Mouse (Mus musculus) liver, embryonic 15.5 days (tissue): ENCODE measurements around the gene 2700097O09Rik. TPM values are rescaled to one million over a fixed set of nuclear protein-coding genes. Genes with fewer than 3 reads are reported as not detected.

ENCODE experiments used
- ATAC-seq: fragments of 200-750 bp; cut with Nextera tagmentation; 2 replicates; pipeline ENCODE4 v1.8.0; 2017; ENCODE audit warnings: moderate number of reproducible peaks, mild to moderate bottlenecking, moderate library complexity; ENCODE audit not compliant: insufficient read depth
- H3K27ac ChIP-seq: fragments of 300-500 bp; sonication (generic); replicated peaks from 2 replicates; pipeline ENCODE4 v1.5.1; 2015; ENCODE audit warnings: mild to moderate bottlenecking, inconsistent platforms
- H3K27me3 ChIP-seq: fragments of 300-500 bp; sonication (generic); 2 replicates; pipeline ENCODE4 v1.6.1; 2015; ENCODE audit warnings: mild to moderate bottlenecking, inconsistent platforms
- H3K36me3 ChIP-seq: fragments of 300-500 bp; sonication (generic); replicated peaks from 2 replicates; pipeline ENCODE4 v1.6.1; 2015; ENCODE audit warnings: moderate library complexity, mild to moderate bottlenecking, inconsistent platforms
- H3K4me1 ChIP-seq: fragments of 300-500 bp; sonication (generic); replicated peaks from 2 replicates; pipeline ENCODE4 v1.6.1; 2015; ENCODE audit warnings: inconsistent platforms
- H3K4me2 ChIP-seq: fragments of 300-500 bp; sonication (generic); 2 replicates; pipeline ENCODE4 v1.6.1; 2015; ENCODE audit warnings: moderate library complexity, mild to moderate bottlenecking, inconsistent platforms
- H3K4me3 ChIP-seq: fragments of 300-500 bp; sonication (generic); replicated peaks from 2 replicates; pipeline ENCODE4 v1.5.1; 2015; ENCODE audit warnings: mild to moderate bottlenecking, inconsistent platforms
- H3K9ac ChIP-seq: fragments of 300-500 bp; sonication (generic); 2 replicates; pipeline ENCODE4 v1.6.1; 2015; ENCODE audit warnings: moderate library complexity, mild to moderate bottlenecking, inconsistent platforms
- H3K9me3 ChIP-seq: fragments of 300-500 bp; sonication (generic); replicated peaks from 2 replicates; pipeline ENCODE4 v1.6.1; 2016; ENCODE audit warnings: inconsistent platforms
- whole genome bisulfite sequencing: fragments of 180-500 bp; shearing (Covaris S2); methylation state at CpG from one replicate; pipeline ENCODE4 v1.1.7; 2015; ENCODE audit warnings: mixed read lengths; ENCODE audit not compliant: insufficient replicate concordance; 5-methylcytosine and 5-hydroxymethylcytosine counted together
- polyA plus RNA-seq: library from polyadenylated mRNA; unstranded; fragments of >200 nt; fragmentation: Nextera tagmentation; extraction: Ambion mirVana; gene quantifications from 2 replicates; pipeline ENCODE4 v1.2.1, GENCODE M21; 2015

The 2700097O09Rik gene
- polyA plus RNA-seq, 1 experiment from 2014 or later: 31.5 TPM

DNA sequence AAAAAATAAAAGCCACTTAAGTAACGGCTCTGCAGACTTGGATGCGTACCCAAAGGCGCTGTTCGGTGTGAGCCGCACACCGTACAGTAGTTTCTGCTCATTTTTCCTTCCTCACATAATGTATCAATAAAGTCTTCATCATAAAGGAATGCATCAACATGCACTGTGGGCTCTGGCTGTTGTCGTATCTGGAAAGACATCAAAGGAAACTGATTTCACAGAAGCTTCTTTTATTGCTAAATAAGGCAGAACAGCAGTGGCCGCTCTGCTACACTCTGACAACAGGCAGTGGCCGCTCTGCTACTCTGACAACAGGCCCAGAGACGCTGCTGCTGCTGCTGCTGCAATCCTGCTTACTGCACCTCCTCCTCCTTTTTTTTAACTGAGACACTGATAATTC lies 18.9 kb downstream of the 2700097O09Rik start:
- 79% methylated on average over 10 of the region's 10 CpGs for WGBS
- H3K9ac ChIP-seq: no peak overlapping the region
- H3K36me3 ChIP-seq: peaks cover 24% of the 10 kb centered on the region
- ATAC-seq: no peak
- H3K27ac ChIP-seq: peak overlapping the region; percentile 83
- H3K4me1 ChIP-seq: peaks cover 60% of the 10 kb centered on the region
- H3K4me2 ChIP-seq: peak overlapping the region; percentile 17
- H3K27me3 ChIP-seq: no peaks in the 10 kb centered on the region
- no peak overlapping the region for H3K4me3 ChIP-seq
- no peaks in the 10 kb centered on the region for H3K9me3 ChIP-seq

DNA sequence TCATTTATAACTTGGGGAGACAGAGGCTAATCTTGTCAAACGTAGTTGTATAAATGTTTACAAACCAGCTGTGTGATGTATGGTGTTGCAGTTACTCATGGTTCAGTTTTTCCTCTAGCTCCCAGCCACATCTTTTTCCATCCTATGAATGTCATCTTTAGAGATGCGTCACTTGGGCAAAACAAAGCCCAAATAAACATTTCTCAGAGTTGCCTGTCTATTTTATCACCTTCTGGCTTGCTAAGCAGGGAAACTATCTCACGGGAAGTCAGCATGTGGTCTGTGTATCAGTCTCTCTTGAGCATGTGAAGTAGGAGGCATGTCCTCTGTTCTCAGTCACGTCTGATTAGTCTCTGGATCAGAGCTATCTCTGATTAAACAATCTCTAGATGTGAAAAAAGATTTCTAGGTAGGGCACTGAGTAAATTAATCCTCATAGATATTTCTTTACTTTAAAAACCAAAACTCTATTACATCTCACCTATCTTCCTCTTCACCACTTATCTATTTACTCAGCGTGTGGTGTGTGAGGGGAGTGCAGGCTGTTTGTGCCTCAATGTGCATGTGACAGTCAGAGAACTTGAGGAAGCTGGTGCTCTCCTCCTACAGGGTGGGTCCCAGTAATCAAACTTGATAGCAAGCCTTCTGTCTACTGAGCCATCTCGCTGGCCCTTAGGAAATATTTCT lies 19.6 kb downstream of the 2700097O09Rik start:
- H3K9me3 ChIP-seq: no peaks in the 10 kb centered on the region
- WGBS: 22% methylated on average over 6 of the region's 6 CpGs
- H3K4me1 ChIP-seq: peaks cover 60% of the 10 kb centered on the region
- peaks cover 24% of the 10 kb centered on the region for H3K36me3 ChIP-seq
- H3K27ac ChIP-seq: peak overlapping the region; percentile 83
- 0 out of 2 replicates have a peak overlapping the region, but pooled peaks have one; percentile 26 for H3K9ac ChIP-seq
- ATAC-seq: peak; percentile 85
- no peaks in the 10 kb centered on the region for H3K27me3 ChIP-seq
- no peak overlapping the region for H3K4me3 ChIP-seq
- peak overlapping the region; percentile 17 for H3K4me2 ChIP-seq

DNA sequence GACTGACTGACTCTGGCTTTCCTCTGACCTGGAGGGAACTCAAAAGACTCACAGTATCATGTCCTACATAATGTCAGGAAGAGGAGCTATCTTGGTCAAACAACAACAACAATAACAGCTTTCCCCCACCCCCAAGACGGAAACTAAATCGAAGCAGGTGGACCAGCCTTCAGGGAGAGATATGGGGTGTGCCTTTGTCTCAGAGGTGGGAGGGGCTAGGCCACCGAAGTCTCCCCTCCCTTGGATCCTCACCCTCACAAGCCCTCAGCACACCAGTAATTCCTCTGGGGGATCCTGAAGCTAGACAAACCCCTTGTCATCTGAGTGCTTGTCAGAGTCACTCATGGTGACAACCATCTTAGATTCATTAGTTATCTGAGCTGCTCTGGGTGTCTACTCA lies 20.1 kb downstream of the 2700097O09Rik start:
- Histone ChIP-seq H3K27ac (peak overlapping the region; percentile 83), H3K9me3 (no peaks in the 10 kb centered on the region), H3K4me1 (peaks cover 66% of the 10 kb centered on the region), H3K4me3 (no peak overlapping the region), H3K36me3 (peaks cover 24% of the 10 kb centered on the region), H3K9ac (peak overlapping the region; percentile 26; the same call in 1 of the 2 replicates), H3K27me3 (no peaks in the 10 kb centered on the region), H3K4me2 (peak overlapping the region; percentile 17)
- ATAC-seq: peak; percentile 67
- WGBS: 14% methylated on average over 3 of the region's 3 CpGs

DNA sequence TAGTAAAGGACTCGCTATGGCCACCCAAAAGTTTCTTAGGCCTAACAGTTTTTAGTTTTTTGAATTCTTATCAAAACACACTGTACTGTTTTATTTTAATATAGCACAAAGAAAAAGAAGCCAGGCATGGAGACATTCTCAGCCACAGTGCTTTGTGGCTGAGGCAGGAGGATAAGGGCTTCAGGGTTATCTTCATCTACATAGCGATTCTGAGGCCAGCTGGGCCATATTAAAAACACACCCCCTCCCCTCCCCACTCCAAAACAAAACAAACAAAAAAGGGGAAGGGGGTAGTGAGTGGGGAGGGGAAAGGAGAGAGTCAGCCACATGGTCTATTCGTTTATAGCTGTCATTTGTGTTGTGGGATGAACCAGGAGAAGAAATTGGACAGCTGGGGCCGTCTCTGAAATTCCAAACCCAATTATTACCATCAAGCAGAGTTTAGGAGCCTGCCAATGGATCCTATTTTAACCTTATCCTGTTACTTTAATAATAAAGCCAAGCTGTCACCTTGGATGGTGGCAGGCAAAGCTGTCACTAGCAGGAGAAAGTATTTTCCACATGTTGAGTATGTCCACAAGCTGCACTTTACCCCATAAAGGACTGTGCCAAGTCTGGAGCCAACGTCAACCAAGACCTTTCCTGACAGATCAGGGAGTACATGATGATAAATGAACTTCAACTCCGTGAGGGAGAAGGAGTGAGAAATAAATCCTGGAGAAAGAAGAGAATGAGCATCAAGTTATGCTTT lies 20.9 kb downstream of the 2700097O09Rik start:
- Histone ChIP-seq H3K4me1 (peaks cover 71% of the 10 kb centered on the region), H3K27ac (peak overlapping the region; percentile 83), H3K36me3 (peaks cover 21% of the 10 kb centered on the region), H3K4me2 (no peak overlapping the region), H3K4me3 (no peak overlapping the region), H3K9me3 (no peaks in the 10 kb centered on the region), H3K9ac (peak overlapping the region; percentile 26; the same call in 1 of the 2 replicates), H3K27me3 (no peaks in the 10 kb centered on the region)
- no peak for ATAC-seq
- WGBS: 58% methylated on average over 6 of the region's 6 CpGs

DNA sequence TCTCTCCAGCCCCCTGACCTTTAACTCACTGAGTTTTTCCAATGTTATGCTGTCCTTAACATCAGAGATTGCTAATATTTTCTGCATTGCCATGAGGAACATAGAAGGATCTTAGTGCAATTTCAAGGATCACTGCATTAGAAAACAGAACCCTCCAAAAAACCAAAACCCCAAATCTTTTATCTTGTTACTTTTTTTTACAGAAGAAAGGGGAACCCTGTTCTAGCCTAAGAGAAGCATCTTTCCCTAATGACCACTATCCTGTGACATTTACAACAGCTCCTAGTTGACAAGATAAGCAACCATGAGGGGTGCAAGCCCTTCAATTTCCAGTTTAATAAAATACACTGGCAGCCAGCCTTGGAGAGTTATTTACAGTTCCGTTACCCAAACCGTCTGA lies 23.2 kb downstream of the 2700097O09Rik start:
- Histone ChIP-seq H3K4me1 (peaks cover 85% of the 10 kb centered on the region), H3K4me3 (no peak overlapping the region), H3K36me3 (peaks cover 21% of the 10 kb centered on the region), H3K9me3 (no peaks in the 10 kb centered on the region), H3K9ac (no peak overlapping the region), H3K4me2 (no peak overlapping the region), H3K27me3 (no peaks in the 10 kb centered on the region), H3K27ac (peak overlapping the region; percentile 59; the same call in 1 of the 2 replicates)
- no peak for ATAC-seq
- 72% methylated on average over 2 of the region's 2 CpGs for WGBS

DNA sequence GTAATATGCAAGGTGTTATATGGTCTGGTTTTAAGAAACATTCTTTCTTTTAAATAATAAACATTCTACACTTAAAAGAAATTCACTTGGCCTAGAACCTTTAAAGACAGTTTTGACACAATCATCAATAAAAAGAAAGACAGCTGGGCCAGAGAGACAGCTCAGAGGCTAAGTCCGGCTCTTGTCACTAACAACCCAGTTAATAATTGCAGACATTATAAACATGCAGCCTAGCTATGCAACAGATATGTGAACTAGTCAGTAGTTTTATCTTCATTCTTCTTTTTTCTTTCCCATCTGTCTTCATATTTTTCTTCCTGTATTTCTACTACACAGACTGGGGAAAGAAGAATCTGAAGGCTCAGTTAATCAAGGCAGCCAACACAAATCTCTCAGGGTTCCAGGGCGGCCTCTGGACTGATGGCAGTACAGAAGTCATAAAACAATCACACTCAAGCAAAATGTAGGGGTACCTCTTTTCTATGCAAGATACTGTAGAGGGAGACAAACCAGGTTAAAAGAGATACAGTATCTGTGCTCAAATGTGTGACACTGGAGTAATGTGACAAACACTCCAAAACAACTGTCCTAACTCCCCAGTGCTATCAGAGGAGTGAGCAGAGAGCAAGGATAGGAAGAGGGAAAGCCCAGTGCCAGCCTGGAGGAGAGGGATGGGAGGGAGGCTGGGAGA lies 25.2 kb downstream of the 2700097O09Rik start:
- Histone ChIP-seq H3K4me2 (no peak overlapping the region), H3K27me3 (no peaks in the 10 kb centered on the region), H3K9me3 (no peaks in the 10 kb centered on the region), H3K36me3 (peaks cover 21% of the 10 kb centered on the region), H3K4me3 (no peak overlapping the region), H3K27ac (peak overlapping the region; percentile 78), H3K9ac (peak overlapping the region; percentile 2; the same call in 1 of the 2 replicates), H3K4me1 (peaks cover 85% of the 10 kb centered on the region)
- no peak for ATAC-seq
- 53% methylated on average over 2 of the region's 2 CpGs for WGBS

DNA sequence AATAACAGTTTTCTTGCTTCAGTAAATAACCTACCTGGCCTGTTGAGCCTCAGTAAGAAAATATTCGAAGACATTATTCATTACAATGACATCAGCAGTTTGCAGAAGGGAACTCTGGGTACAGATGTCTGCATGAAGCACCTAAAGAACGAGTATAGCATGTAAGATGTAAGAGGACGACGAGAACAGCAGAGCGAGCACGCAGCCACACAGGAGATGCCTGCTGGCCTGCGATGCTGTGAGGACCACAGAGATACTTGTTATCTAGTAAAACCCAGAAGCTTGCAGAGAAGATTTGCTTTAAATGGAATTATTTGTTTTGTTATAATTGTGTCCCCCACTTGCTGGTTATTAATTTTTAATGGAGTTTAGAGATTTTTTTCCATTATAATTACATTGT lies 26.6 kb downstream of the 2700097O09Rik start:
- Histone ChIP-seq H3K4me2 (peak overlapping the region; percentile 33; the same call in 1 of the 2 replicates), H3K36me3 (peaks cover 16% of the 10 kb centered on the region), H3K9ac (no peak overlapping the region), H3K9me3 (no peaks in the 10 kb centered on the region), H3K27ac (peak overlapping the region; percentile 96), H3K4me1 (peaks cover 74% of the 10 kb centered on the region), H3K4me3 (no peak overlapping the region), H3K27me3 (no peaks in the 10 kb centered on the region)
- 28% methylated on average over 7 of the region's 7 CpGs for WGBS
- ATAC-seq: peak; percentile 64

DNA sequence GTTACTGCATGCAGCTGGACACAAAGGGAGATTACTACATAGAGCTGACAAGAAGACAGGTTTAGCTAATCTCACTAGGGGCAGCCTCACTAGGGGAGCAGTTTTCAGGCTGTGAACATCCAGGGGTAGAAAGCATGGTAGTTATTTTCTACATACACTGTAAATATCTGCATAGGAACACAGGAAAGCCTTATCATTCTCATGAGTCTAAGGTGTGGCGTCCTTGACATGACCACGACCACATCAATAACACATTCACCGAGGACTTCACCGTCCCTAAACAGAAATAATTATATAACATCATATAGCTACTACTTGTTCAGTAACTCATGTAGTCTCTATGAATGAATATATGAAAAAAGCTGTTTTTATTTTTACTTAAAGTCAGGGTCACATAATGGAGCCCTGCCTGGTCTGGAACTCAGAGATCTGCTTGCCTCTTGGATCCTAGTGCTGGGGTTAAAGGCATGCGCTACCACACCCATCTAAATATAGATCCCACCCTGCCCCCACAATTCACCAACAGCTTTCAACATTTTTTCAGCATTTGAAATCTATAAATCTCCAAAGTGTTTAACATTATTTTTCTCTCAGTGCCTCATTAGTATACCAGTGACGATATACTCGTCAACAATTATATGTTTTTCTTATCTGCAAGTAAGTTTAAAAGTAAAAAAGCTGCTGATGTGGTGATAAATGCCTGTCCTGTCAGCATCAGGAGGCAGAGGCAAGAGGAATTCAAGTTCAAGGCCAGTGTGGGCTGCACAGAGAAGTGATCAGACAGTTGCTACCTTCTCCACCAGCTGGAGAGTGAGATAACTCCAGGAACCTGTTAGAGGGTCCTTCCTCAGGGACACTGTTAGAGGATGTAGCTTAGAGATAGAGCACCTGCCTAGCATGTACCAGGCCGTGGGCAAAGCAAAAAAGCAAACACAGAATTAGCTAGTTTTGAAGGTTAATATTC lies 28.4 kb downstream of the 2700097O09Rik start:
- peaks cover 58% of the 10 kb centered on the region for H3K4me1 ChIP-seq
- H3K4me2 ChIP-seq: peak overlapping the region; percentile 56
- peak overlapping the region; percentile 39 for H3K9ac ChIP-seq
- peaks cover 22% of the 10 kb centered on the region for H3K36me3 ChIP-seq
- WGBS: 16% methylated on average over 8 of the region's 8 CpGs
- ATAC-seq: peak; percentile 95
- peak overlapping the region; percentile 10; the same call in 1 of the 2 replicates for H3K4me3 ChIP-seq
- no peaks in the 10 kb centered on the region for H3K9me3 ChIP-seq
- no peaks in the 10 kb centered on the region for H3K27me3 ChIP-seq
- peak overlapping the region; percentile 96 for H3K27ac ChIP-seq

DNA sequence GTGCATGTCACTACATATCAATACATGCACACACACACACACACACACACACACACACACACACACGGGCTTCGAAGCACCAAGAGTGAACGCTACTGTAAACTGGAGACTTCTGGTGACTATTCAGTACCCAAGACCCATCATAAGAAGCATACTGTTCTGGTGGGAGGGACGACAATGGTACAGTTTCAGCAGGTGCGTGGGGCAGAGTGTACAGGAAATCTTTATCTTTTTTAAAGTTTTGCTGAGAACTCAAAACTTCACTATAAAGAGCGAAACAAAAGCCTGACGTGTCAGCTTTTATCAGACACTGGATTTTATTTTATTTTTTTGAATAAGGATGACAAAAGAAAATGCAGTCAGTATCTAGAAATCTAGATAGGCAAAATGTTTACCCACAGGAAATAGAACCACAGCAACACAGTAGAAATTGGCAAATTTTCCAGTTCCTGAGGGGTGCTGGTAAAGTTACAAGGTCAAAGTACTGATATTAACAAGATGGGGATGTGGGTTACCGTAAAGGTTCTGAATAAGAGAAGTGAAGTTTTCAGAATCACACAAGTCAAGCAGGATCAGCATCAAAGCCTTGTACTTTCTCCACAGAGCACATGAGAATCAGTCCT lies 30.1 kb downstream of the 2700097O09Rik start:
- Histone ChIP-seq H3K4me1 (peaks cover 50% of the 10 kb centered on the region), H3K4me2 (no peak overlapping the region), H3K27ac (peak overlapping the region; percentile 96), H3K36me3 (peaks cover 35% of the 10 kb centered on the region), H3K27me3 (no peaks in the 10 kb centered on the region), H3K9me3 (no peaks in the 10 kb centered on the region), H3K9ac (no peak overlapping the region), H3K4me3 (no peak overlapping the region)
- ATAC-seq: no peak
- WGBS: 80% methylated on average over 8 of the region's 8 CpGs

DNA sequence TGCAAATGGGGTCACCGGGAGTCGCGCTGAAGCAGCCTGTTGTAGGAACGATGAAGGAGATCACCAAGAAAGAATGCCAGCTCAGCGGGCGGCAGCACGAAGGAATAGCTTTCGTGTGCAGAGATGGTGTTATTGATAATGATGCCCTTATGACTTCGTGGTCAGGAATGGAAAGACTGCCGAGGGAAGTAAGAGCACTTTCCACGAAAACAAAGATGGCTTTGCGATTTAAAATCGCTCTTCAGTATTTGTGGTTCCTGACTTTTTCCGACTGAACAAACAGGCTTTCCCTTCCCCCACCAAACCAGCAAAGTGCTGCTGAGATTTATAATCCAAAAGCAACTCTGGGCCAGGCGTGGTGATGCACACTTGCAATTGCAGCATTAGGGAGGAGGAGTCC lies 38.9 kb downstream of the 2700097O09Rik start:
- no peak for ATAC-seq
- Histone ChIP-seq H3K9me3 (no peaks in the 10 kb centered on the region), H3K9ac (no peak overlapping the region), H3K27ac (no peak overlapping the region), H3K4me3 (no peak overlapping the region), H3K36me3 (peaks cover 15% of the 10 kb centered on the region), H3K4me1 (no peaks in the 10 kb centered on the region), H3K4me2 (no peak overlapping the region), H3K27me3 (no peaks in the 10 kb centered on the region)
- WGBS: 53% methylated on average over 15 of the region's 15 CpGs
